Mouse (Mus musculus): ENCODE results near the gene Usp30. TPM values are rescaled to one million over a fixed set of nuclear protein-coding genes. Genes with fewer than 3 reads are reported as not detected.

Usp30 gene
- polyA plus RNA-seq, 1 experiment from 2014 or later, result 15.8 TPM

DNA sequence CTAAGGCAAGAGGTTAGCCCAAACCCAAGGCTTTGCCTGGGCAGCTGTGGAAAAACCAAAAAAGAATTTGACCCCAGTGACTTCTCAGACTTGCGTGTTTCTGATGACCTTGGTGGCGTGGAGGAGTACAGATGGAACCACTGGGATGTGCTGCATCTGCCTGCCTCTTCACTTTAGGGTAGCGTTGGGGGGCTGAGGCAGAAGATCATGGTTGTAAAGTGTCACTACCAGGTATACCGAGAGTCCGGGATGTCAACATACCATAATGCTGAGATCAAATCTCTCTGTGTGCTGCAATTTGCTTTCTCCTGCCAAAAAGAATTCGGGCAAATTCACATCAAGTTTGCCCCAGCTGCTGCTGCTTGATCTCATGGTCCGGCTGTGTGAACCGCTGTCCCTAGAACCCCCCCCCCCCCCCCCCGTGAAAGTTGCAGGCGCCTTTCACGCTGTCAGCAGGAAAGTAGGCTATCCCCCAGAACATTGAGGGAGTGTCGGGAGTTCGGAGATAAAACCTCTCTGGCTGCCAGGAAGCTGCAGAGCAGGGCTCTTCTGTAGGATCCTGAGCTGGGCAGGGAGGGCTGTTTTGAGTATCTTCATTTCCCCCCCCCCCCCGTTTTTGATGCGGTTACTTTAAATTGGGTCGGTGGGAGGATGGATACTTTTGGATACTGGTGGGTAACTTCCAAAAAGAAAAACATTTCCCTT, 108.8 kb downstream of the Usp30 start:
- H3K9me3 ChIP-seq, result no peaks in the 10 kb centered on the region
- no peaks in the 10 kb centered on the region for H3K36me3 ChIP-seq (replicated peaks)
- H3K27ac ChIP-seq, result no peak overlapping the region
- WGBS, result 43% methylated on average over 14 of the region's 16 CpGs
- no peak overlapping the region for H3K4me3 ChIP-seq (replicated peaks)
- no peak overlapping the region for H3K4me2 ChIP-seq
- ATAC-seq (ENCODE audit: low FRiP score), result no peak
- H3K27me3 ChIP-seq, result peaks cover 35% of the 10 kb centered on the region
- no peak overlapping the region for H3K9ac ChIP-seq
- H3K4me1 ChIP-seq, result peaks cover 11% of the 10 kb centered on the region

Other genes with a start within 250 kb of the Usp30 start
- 0.82 and 0.88 TPM in 2 replicates for gene Selplg, start 232.8 kb upstream of the Usp30 start, polyA plus RNA-seq (2016; fragmentation: Nextera tagmentation; extraction: Ambion mirVana)
- gene Coro1c, start 156.7 kb upstream of the Usp30 start, polyA plus RNA-seq (2016; fragmentation: Nextera tagmentation; extraction: Ambion mirVana), result 256 and 277 TPM in 2 replicates
- gene Ssh1, start 71.6 kb upstream of the Usp30 start, polyA plus RNA-seq (2016; fragmentation: Nextera tagmentation; extraction: Ambion mirVana), result 19.0 and 19.9 TPM in 2 replicates
- gene Dao, start 61.8 kb upstream of the Usp30 start, polyA plus RNA-seq (2016; fragmentation: Nextera tagmentation; extraction: Ambion mirVana), result not detected in 2 replicates
- 40.2 and 45.7 TPM in 2 replicates for gene Svop, start 26.1 kb downstream of the Usp30 start, polyA plus RNA-seq (2016; fragmentation: Nextera tagmentation; extraction: Ambion mirVana)
- 10.9 and 11.3 TPM in 2 replicates for gene Alkbh2, start 62.8 kb downstream of the Usp30 start, polyA plus RNA-seq (2016; fragmentation: Nextera tagmentation; extraction: Ambion mirVana)
- 64.4 and 69.6 TPM in 2 replicates for gene Ung, start 64.9 kb downstream of the Usp30 start, polyA plus RNA-seq (2016; fragmentation: Nextera tagmentation; extraction: Ambion mirVana)
- 1.7 and 1.9 TPM in 2 replicates for gene Acacb, start 81.1 kb downstream of the Usp30 start, polyA plus RNA-seq (2016; fragmentation: Nextera tagmentation; extraction: Ambion mirVana)
- gene Foxn4, start 208.3 kb downstream of the Usp30 start, polyA plus RNA-seq (2016; fragmentation: Nextera tagmentation; extraction: Ambion mirVana), result 0.41 and 0.82 TPM in 2 replicates
- gene Myo1h, start 223.7 kb downstream of the Usp30 start, polyA plus RNA-seq (2016; fragmentation: Nextera tagmentation; extraction: Ambion mirVana), result 1.00 and 1.0 TPM in 2 replicates

Data from forebrain, embryonic 12.5 days (tissue).